Mouse (Mus musculus): ENCODE data around the gene Hs1bp3.

The Hs1bp3 gene

GRCm38 (mm10) chr12:8301841-8302431, 11.3 kb upstream of the Hs1bp3 start, which contains the start of gene Gdf7:
TSS of gene Gdf7 (minus strand) at chr12:8301954.
- no peak for DNase-seq (ENCODE audit: inconsistent ontology term)

GRCm38 (mm10) chr12:8305258-8305657, 8.0 kb upstream of the Hs1bp3 start:
- no peak for DNase-seq (ENCODE audit: inconsistent ontology term)

- no peak for DNase-seq (ENCODE audit: inconsistent ontology term)
Observed at GRCm38 (mm10) chr12:8306432-8306831, 6.8 kb upstream of the Hs1bp3 start.

- no peak for DNase-seq (ENCODE audit: inconsistent ontology term)
Observed at GRCm38 (mm10) chr12:8306910-8307309, 6.3 kb upstream of the Hs1bp3 start.

GRCm38 (mm10) chr12:8310992-8311391, 2.2 kb upstream of the Hs1bp3 start:
- no peak for DNase-seq (ENCODE audit: inconsistent ontology term)

GRCm38 (mm10) chr12:8312266-8312665, 966 bp upstream of the Hs1bp3 start:
- DNase-seq (ENCODE audit: inconsistent ontology term) = no peak

- no peak for DNase-seq (ENCODE audit: inconsistent ontology term)
Observed at GRCm38 (mm10) chr12:8313773-8314172, 541 bp downstream of the Hs1bp3 start.

GRCm38 (mm10) chr12:8316541-8316940, 3.3 kb downstream of the Hs1bp3 start:
- no peak for DNase-seq (ENCODE audit: inconsistent ontology term)

GRCm38 (mm10) chr12:8320084-8320713, 7.0 kb downstream of the Hs1bp3 start:
- DNase-seq (ENCODE audit: inconsistent ontology term) = peak; percentile 52

- no peak for DNase-seq (ENCODE audit: inconsistent ontology term)
Observed at GRCm38 (mm10) chr12:8321506-8321905, 8.3 kb downstream of the Hs1bp3 start.

GRCm38 (mm10) chr12:8324086-8324485, 10.9 kb downstream of the Hs1bp3 start:
- DNase-seq (ENCODE audit: inconsistent ontology term) = no peak

GRCm38 (mm10) chr12:8325245-8325942, 12.2 kb downstream of the Hs1bp3 start:
- no peak for DNase-seq (ENCODE audit: inconsistent ontology term)

- DNase-seq (ENCODE audit: inconsistent ontology term) = peak; percentile 63
Observed at GRCm38 (mm10) chr12:8325943-8326522, 12.8 kb downstream of the Hs1bp3 start.

- peak; percentile 93 for DNase-seq (ENCODE audit: inconsistent ontology term)
Observed at GRCm38 (mm10) chr12:8326825-8327674, 13.8 kb downstream of the Hs1bp3 start.

- DNase-seq (ENCODE audit: inconsistent ontology term) = no peak
Observed at GRCm38 (mm10) chr12:8327675-8328053, 14.4 kb downstream of the Hs1bp3 start.

- no peak for DNase-seq (ENCODE audit: inconsistent ontology term)
Observed at GRCm38 (mm10) chr12:8329236-8329635, 16.0 kb downstream of the Hs1bp3 start.

- DNase-seq (ENCODE audit: inconsistent ontology term) = no peak
Observed at GRCm38 (mm10) chr12:8331489-8332173, 18.4 kb downstream of the Hs1bp3 start.

GRCm38 (mm10) chr12:8332174-8332542, 18.9 kb downstream of the Hs1bp3 start:
- DNase-seq (ENCODE audit: inconsistent ontology term) = no peak

GRCm38 (mm10) chr12:8333617-8334016, 20.4 kb downstream of the Hs1bp3 start:
- peak; percentile 18 for DNase-seq (ENCODE audit: inconsistent ontology term)

GRCm38 (mm10) chr12:8334261-8334660, 21.0 kb downstream of the Hs1bp3 start:
- DNase-seq (ENCODE audit: inconsistent ontology term) = peak; percentile 71

- no peak for DNase-seq (ENCODE audit: inconsistent ontology term)
Observed at GRCm38 (mm10) chr12:8335503-8335902, 22.3 kb downstream of the Hs1bp3 start.
